Mouse (Mus musculus): Measurements from ENCODE around the gene Galt.
"Not testable (repeated sequence)": the region's sequence is repeated elsewhere in the genome, so short reads cannot be mapped to it uniquely, and the experiment has no call there.

The Galt gene

GRCm38 (mm10) chr4:41740380-41741157, 14.5 kb upstream of the Galt start:
- peak; percentile 51 for DNase-seq (ENCODE audit: low read depth, low spot score)

DNA sequence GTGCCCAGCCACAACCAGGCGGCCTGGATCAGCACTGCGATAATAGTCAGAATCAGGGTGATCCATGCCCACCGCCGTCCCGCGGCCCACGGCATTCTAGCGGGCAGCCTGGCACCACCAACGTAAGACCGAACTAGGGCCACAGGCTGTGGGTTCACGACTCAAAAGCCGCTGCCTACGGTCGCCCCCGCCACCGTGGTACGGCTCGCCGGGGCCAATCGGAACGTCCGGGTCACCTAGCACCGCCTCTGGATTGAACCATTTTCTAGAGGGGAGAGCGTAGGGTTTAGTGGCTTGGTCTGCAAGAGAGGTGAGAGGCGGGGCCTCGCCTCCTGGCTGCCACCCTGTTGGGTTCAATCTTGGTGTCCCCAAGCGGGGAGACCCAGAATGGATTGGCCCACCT, 13.9 kb upstream of the Galt start:
- DNase-seq (ENCODE audit: low read depth, low spot score): peak; percentile 97

DNA sequence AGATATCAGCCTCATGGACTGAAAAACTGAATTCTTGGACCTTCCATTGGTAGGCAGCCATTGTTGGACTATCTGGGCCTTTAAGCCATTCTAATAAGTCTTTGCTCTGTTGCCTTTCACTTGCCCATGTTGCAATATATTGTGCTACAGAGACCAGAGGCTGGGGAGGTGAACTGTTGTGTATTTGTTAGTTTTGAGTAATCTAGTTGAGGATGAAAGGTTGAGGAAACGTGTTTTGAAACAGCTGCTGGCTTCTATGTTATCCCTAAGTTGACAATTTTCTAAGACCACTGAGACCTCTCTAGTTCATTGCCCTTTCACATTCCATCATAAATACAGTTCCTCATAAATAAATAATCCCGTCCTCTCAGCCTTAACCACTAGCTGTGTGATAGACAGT, 10.9 kb upstream of the Galt start:
- no peak for DNase-seq (ENCODE audit: low read depth, low spot score)

GRCm38 (mm10) chr4:41745021-41745420, 10.0 kb upstream of the Galt start:
- DNase-seq (ENCODE audit: low read depth, low spot score): no peak

- peak; percentile 95 for DNase-seq (ENCODE audit: low read depth, low spot score)
Measured at GRCm38 (mm10) chr4:41755338-41756305, 594 bp downstream of the Galt start, which contains the start of gene Sigmar1. Gene Sigmar1 (minus strand): TSS chr4:41756157.

DNA sequence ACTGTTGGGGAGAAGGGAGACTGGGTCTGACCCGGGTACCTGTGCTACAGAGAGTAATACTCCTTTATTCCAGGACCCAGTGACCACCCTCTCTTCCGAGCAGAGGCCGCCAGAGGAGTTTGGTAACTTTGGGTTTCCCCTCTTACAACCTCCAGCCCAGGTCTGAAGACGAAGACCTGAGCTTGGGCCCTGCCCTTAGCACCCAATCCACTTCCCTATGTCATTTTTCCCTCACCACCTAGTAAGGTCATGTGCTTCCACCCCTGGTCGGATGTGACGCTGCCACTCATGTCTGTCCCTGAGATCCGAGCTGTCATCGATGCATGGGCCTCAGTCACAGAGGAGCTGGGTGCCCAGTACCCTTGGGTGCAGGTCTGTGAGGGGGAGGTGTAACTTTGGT, 1.4 kb downstream of the Galt start:
- no peak for DNase-seq (ENCODE audit: low read depth, low spot score)

GRCm38 (mm10) chr4:41757321-41757720, 2.3 kb downstream of the Galt start:
- no peak for DNase-seq (ENCODE audit: low read depth, low spot score)

GRCm38 (mm10) chr4:41758021-41758420, 3.0 kb downstream of the Galt start:
- no peak for DNase-seq (ENCODE audit: low read depth, low spot score)

DNA sequence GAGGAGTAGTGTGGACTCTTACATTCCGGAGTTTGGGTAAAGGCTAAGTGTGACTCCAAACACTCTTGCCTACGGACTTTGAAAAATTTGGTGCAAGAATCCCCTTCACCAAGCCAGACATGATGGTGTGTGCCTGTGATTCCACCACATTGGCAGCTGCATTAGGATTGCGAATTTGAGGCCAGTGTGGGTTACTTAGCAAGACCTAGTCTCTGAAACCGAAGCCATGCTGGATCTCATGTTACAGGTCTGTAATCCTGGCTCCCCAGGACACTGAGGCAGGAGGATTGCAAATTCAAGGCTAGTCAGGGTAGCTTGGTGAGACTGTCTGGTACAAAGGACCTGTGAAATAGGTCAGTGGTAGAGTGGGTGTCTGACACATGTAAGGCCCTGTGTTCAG, 3.7 kb downstream of the Galt start:
- DNase-seq (ENCODE audit: low read depth, low spot score): no peak

GRCm38 (mm10) chr4:41759206-41759605, 4.2 kb downstream of the Galt start:
- no peak for DNase-seq (ENCODE audit: low read depth, low spot score)

DNA sequence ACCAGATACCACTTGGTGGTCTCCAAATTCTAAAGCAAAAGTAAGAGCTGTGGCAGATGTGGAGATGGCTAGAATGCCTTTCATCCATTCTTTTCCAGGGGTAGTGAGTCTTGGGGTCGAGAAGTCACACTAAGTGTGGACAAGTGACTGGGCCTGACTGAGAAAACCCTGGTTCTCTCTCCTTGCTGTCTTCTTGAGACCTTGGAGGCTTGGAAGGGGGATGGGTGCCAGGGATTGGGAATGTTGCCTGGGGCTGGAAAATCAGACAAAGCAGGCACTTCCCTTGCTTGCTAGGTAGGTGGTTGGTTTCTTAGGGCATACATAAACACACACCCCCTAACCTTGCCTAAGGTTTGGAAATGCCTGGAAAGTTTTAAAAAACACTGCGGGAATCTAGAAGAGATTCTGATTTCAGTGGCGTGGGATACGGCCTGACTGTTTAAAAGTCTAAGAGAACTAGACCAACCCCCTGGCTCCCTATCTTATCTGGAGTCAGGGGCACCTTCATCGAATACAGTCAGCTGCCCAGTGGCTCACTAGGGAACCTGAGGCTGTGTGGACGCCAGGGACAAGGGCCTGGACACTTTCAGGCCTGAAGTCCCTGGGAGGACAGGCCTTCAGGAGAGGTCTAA, 4.7 kb downstream of the Galt start:
- no peak for DNase-seq (ENCODE audit: low read depth, low spot score)

GRCm38 (mm10) chr4:41760288-41760721, 5.3 kb downstream of the Galt start:
- DNase-seq (ENCODE audit: low read depth, low spot score): peak; percentile 90

DNA sequence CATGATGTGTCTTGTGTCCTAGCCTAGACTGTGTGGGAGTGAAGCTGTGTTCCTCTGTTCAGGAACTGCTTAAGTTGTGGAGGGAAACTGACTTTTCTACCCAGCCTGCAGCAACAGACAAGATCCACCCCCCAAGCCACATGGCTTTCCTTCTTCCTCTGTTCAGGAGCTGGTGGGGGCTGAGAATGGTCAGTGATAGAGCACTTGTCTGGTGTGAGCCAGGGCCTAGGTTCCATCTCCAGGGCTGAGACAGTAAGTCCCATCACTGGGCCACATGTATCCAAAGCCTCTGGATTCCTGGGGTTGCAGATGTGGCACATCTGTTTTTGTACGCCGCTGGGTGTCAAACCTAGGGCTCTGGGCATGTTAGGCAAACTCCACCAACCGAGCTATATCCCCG, 5.9 kb downstream of the Galt start:
- no peak for DNase-seq (ENCODE audit: low read depth, low spot score)

DNA sequence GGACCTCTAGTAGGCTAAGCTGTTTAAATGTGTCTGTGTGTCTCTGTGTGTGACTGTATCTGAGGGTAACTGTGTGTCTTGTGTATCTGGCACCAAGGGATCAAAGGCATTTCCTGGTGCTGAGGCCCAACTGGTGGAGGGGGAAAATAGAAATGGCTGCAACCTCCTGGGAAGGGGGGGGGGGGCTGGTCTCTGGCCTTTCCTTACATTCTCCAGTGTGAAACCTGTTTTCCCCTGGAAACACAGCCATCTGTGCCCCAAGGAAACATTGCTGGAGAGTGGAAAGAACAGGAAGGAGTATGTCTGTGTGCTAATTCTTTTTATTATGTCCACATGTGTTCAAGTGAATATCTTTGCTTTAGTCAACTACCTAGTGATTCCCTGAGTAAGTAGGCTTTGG, 6.7 kb downstream of the Galt start:
- DNase-seq (ENCODE audit: low read depth, low spot score): no peak

- no peak for DNase-seq (ENCODE audit: low read depth, low spot score)
Measured at GRCm38 (mm10) chr4:41762099-41762687, 7.2 kb downstream of the Galt start.

DNA sequence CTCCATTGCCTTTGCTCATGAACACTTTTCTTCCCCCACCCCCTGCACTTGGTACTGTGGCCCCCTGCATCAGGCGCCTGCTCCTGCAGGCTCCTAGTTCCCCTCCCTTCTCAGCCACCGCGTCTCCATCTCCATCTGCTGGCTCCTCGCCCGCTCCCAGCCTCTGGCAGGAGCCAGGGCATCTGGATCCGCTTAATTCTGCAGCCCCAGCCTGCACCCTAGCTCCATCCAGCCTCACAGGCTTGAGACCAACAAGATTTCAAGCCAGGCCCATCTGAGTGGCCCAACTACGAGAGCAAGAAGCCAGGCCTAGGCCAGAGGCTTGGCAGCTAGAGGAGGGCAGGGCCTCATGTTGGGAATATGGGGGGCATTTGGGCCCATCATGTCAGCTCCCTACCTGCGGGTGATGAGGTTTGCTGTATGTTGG, 7.7 kb downstream of the Galt start:
- DNase-seq (ENCODE audit: low read depth, low spot score): not testable (repeated sequence)

GRCm38 (mm10) chr4:41763176-41763575, 8.1 kb downstream of the Galt start:
- not testable (repeated sequence) for DNase-seq (ENCODE audit: low read depth, low spot score)

DNA sequence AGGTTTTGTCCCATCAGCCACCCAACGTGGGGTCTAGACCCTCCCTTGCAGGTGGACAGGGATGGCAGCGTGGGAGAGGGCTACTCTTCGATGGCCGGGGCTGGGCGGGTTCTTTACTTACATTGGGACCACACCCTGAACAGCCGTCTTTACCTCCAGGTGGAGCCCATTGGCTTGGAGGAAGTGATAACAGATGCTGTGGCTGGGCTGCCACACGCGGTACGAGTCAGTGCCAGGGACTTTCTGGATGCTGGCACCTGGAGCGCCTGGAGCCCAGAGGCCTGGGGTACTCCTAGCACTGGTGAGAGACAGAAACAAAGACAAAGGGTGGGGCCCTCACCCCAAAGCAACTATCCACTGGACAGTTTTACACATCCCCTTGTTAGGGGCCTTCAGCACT, 12.3 kb downstream of the Galt start:
- DNase-seq (ENCODE audit: low read depth, low spot score): not testable (repeated sequence)

GRCm38 (mm10) chr4:41772946-41773345, 17.9 kb downstream of the Galt start:
- peak; percentile 15 for DNase-seq (ENCODE audit: low read depth, low spot score)

DNA sequence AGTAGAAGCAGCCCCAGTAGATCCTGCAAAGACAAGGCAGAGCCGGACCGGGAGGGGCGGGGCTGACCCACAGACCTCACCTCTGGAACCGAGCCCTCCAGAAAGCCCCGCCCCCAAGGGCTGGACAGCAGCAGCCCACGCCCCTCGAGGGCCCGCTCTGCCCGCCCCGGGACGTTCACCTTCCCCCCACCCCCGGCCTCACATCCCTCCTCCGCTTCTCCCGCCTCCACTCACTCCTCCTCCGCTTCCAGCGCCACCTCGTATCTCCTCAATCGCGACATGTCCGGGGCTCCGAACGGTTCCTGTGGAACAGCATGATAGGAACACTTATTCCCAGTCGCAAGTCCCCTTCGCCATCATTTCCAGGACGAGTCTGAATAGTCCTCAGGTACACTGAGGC, 18.5 kb downstream of the Galt start:
- peak; percentile 48 for DNase-seq (ENCODE audit: low read depth, low spot score)

DNA sequence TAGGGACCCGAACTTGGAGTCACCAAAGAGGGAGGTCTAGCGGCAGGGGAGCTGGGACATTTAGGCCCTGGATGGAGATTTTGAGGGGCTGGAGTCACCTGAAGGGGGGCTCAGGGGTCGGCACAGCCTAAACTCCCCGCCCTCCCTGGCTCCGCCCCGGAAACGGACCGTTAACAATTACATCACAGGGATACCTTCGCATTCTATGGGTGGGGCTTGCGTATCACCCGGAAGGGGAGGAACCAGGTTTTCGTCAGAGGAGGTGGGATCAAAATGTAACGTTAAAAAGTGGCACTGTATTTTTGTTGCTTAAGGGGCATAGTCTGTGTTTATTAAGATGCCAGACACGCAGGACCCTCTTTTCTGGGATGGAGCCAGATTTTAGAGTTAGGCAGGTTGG, 19.0 kb downstream of the Galt start, which contains the start of gene Ccl27a:
TSS of gene Ccl27a (minus strand) at position 246 of the 400 bp plus-strand sequence.
- not testable (repeated sequence) for DNase-seq (ENCODE audit: low read depth, low spot score)
